Mouse (Mus musculus): Measurements from ENCODE around the gene Sarnp.

Sarnp gene

DNA sequence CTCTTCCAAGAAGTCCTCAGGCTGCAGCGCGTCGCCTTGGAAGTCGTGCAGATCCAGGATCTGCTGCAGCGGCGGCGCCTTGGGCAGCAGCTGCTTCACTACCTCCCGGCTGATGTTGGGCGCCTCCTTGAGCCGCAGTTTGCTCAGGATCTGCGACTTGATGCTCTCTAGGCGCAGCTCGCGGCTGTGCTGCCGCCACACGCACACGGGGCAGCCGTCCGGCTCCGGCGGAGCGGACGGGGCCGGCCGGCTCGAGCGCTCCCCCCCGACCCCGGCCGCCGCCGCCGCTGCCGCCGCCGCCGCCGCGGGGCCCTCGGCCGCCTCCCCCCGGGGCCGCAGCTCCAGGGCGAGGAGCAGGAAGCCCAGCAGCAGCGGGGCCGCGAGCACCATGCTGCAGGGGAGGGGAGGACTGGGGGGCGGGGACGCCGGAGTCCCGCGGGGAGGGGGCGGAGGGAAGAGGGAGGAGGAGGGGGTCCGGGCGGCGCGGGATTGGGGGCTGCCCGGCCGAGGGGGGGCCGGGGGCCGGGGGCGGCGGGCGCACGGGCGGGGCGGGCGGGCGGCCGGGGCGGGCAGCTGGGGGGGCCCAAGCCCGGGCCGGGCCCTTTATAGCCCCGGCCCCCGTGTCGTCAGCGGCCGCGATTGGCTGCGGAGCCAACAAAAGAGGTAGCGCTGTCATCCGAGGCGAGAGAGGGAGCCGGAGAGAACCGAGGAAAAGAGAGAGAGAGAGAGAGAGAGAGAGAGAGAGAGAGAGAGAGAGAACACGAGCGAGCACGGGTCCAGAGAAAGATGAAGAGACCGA lies 74.4 kb downstream of the Sarnp start, which contains the start of gene Gdf11:
TSS of gene Gdf11 (minus strand) at position 423 of the 799 bp plus-strand sequence.
- DNase-seq (ENCODE audit: low spot score), result peak; percentile 91

DNA sequence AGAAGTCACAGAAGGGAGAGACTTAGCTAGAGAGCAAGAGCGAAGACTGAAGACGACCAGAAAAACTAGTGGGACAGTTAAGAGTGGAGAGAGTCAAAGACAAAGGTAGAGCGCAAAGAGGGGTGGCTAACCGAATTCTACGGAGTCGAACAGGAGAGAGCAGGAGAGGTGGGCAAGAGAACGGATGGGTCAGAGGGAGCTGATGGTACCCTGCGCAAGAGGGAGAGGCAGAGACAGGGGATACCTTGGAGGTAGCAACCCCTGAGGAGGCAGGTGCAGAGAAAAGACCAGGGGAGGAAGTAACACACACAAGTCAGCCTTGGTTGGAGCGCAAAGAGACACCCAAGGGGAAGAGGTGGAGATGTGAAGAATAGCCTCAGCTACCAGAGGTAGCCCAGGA lies 75.1 kb downstream of the Sarnp start:
- DNase-seq (ENCODE audit: low spot score), result no peak

- peak; percentile 99 for DNase-seq (ENCODE audit: low spot score)
These were observed 78.3 kb downstream of the Sarnp start for GRCm38 (mm10) chr10:128895437-128895836.

DNA sequence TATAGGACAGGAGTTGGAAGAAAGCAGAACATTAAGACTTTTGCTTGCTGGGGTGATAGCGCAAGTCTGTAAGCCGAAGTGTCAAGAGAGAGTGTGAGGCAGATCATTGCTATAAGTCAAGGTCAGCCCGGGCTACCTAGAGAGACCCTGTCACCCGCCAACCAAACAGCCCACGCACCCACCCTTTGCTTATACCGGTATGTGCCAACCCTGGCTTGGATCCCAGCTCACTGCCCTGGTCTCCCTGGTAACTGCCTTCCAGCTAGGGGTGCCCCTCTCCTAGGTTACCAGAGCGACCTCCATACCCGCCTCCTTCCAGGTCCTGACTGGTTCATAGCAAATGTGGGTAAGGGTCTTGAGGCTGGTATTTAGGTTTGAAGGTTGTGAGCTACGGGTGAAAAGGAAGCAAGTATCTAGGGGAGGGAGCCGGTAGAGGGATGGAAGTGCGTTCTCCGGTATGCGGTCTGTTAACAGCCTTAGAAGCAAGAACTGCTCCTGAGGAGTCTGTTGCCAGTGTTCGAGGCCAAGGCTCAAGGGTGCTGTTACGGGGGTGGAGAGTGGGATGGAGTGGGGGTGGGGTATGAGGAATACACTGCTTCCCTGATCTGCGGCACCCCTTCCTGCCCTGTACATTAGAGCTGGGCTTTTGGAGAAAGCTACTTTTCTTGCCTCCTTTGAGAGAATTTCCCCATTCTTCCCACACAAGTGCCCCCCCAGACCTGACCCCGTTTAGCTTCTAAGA lies 79.0 kb downstream of the Sarnp start:
- DNase-seq (ENCODE audit: low spot score), result no peak

DNA sequence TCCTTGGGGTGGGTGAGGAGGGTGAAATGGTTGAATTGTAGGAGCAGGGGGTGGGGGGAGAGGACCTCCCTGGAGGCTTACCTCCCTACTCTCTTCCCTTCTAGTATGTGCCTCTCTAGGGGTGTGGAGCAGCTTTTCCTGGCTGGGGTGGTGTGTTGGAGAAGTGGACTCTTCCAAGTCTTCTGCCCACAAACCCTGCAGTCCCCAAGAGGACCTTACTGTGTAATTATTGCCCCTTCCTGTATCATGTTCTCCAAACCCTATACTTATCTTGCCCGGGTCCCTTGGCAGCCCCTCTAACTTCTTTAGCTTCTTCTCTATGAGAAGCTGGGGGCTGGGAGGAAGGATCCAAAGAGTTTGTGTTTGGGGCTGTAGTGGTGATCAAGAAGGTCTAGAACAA lies 79.7 kb downstream of the Sarnp start:
- no peak for DNase-seq (ENCODE audit: low spot score)

GRCm38 (mm10) chr10:128897501-128897900 lies 80.4 kb downstream of the Sarnp start:
- DNase-seq (ENCODE audit: low spot score), result no peak

GRCm38 (mm10) chr10:128899759-128900490 lies 82.8 kb downstream of the Sarnp start:
- no peak for DNase-seq (ENCODE audit: low spot score)

GRCm38 (mm10) chr10:128900698-128901097 lies 83.6 kb downstream of the Sarnp start, which contains the start of gene Cd63:
TSS of gene Cd63 (plus strand) at chr10:128900989.
- no peak for DNase-seq (ENCODE audit: low spot score)

DNA sequence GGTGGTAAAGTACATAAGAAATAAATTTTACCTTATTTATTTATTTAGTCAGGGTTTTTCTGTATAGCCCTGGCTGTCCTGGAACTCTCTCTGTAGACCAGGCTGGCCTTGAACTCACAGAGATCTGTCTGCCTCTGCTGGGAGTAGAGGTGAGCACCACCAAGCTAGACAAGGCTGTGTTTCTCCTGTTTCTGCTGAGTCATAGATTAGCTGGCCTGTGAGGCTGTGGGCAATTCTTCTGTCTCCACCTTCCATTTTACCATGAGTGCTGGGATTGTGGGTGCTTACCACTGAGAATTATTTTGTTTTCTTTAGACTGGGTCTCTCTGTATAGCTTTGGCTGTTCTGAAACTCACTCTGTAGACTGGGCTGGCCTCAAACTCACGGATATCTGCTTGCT lies 84.3 kb downstream of the Sarnp start:
- no peak for DNase-seq (ENCODE audit: low spot score)

DNA sequence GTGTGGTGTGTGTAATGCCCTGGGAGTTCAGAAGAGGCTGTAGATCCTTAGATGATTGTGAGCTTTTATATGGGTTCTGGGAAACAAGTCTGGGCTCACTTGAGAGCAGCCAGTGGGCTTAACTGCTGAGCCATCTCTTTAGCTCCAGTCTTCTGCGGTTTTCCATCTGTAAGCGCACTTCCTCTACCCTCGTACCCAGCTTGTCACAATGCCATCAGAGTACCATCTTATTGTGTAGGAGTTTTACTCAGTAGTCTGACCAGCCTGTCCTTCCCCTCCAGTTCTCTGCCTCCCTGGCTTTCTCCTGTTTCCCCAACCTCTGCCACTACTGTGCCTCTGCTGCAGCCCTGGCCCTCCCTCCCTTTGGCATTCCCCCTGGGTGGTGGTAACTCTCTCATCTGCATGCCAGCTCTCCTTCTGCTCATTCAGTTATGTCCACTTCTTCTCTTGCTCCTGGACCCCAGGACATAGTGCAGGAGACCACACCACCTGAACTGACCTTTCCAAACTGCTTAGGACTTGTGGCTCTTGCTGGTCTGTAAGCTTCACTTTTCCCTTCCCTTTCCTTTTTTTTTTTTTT lies 85.4 kb downstream of the Sarnp start:
- no peak for DNase-seq (ENCODE audit: low spot score)

- no peak for DNase-seq (ENCODE audit: low spot score)
These were observed 87.7 kb downstream of the Sarnp start for GRCm38 (mm10) chr10:128904812-128905211.

- peak; percentile 54 for DNase-seq (ENCODE audit: low spot score)
These were observed 91.8 kb downstream of the Sarnp start for GRCm38 (mm10) chr10:128908778-128909448.

DNA sequence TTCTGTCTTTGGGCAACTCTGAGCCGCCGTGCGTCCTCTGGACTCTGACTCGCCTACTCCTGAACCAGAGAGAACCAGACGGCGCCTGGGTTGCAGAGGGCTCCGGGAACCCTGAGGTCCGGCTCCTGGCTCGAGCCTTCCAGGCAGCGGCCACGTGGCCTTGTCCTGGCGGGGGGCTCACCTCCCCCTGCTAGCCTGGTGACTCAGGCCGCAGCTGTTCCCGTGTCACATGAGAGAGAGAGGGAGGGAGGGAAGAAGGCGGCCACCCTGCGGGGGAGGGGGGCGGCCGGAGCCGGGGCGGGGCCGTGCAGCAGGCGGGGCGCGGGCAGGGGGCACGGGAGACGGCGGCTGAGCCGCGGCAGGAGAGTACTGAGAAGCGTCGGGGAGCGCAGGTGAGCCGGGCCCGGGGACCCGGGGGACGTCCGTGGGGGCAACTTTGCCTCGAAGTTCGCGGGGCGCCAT lies 92.5 kb downstream of the Sarnp start:
- peak; percentile 90 for DNase-seq (ENCODE audit: low spot score)

DNA sequence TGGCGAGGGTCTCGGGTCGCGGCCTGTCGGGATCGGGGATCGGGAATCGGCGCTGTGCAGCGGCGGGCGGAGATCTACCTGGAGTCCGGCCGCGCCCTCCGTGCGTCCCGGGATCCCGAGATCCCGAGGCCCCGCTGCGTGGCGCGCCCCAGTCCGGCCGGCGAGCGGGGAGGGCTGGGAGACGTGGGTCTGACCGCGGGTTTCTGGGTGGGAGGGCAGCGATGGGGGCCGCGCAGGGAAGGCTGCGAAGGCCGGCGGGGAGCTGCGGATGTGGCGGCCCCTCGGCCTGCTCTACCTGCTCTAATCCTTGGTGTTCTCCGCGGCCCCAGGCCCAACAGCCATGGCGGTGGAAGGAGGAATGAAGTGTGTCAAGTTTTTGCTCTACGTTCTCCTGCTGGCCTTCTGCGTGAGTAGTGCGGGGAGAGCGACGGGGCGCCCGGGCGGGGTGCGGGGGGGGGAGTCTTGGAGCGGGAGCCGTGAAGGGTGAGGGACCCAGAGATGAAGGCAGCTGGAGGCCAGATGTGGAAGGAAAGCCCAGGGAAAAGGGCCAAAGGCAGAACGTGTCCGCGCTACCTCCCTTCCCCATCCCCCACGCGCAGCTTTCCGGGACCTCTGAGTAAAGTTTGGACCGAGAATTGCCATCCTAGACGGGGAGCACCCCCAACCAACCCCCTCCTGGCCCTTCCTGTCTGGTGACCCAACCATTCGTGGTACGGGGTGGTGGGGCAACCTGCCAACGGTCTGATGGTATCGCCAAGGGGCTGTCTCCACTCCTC lies 93.1 kb downstream of the Sarnp start:
- peak; percentile 62 for DNase-seq (ENCODE audit: low spot score)

DNA sequence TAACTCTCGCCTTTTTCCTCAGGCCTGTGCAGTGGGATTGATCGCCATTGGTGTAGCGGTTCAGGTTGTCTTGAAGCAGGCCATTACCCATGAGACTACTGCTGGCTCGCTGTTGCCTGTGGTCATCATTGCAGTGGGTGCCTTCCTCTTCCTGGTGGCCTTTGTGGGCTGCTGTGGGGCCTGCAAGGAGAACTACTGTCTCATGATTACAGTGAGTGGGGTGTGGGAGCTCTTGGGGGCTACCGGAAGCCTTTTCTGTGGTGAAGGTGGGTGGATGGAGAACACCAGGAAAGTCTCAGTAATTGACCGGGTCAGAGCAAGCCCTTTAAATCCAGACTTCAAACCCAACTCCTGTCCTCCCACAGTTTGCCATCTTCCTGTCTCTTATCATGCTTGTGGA lies 94.3 kb downstream of the Sarnp start:
- no peak for DNase-seq (ENCODE audit: low spot score)

GRCm38 (mm10) chr10:128912268-128912667 lies 95.1 kb downstream of the Sarnp start:
- DNase-seq (ENCODE audit: low spot score), result no peak

DNA sequence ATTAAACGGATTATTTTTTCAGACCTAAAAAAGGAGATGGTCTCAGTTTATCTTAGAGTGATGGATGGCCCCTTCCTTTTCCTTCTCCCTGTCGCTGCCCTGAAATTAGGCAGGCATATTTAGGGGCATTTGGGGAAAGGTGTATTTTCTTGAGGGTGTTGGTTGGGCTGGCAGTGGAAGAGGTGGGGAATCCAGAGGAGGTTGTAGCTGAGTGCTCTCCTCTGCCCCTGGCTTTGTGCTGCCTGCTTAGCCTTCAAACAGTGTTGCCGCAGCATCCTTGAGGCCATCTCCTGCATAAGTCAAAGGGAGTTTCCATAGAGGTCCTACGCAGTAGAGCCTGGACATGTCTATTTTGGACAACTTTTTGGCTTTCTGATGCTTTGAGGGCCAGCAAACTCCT lies 95.7 kb downstream of the Sarnp start:
- no peak for DNase-seq (ENCODE audit: low spot score)

DNA sequence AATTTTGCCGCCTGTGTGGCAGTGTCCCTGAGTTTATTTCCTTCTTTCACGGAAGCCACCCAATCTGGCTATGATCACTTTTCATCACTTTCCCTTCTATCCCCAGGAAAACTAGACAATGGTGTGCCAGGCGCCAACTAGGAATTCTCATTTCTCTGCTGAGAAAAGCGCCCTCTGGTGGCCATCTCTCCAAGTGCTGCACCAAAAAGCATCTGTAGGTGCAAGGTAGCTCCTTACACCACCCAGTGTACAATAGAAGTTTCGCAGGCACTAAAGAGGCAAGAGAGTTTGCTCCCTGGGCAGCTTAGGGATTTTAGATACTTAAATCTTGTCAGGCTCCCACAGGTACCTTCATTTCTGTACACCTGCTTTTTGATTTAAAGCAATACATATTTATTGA lies 96.1 kb downstream of the Sarnp start:
- peak; percentile 96 for DNase-seq (ENCODE audit: low spot score)

DNA sequence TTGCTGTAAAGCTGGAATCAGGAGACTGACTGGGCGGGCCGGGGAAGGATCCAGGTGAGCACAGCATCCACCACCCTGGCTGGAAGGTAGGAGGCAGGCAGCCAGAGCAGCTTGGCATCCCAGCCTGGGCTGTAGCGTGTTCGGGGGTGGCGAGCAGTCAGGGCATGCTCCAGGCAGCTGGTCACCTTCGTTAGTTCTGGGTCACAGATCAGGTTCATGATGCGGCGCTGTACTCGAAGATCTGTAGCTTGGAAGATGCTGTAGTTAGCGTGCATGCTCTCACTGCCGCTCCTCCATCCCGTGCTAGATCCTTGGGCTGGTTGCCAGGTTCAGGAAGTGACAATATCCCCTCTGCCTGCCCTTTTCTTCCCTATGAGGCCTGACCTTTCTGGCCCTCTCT lies 96.6 kb downstream of the Sarnp start:
- no peak for DNase-seq (ENCODE audit: low spot score)

DNA sequence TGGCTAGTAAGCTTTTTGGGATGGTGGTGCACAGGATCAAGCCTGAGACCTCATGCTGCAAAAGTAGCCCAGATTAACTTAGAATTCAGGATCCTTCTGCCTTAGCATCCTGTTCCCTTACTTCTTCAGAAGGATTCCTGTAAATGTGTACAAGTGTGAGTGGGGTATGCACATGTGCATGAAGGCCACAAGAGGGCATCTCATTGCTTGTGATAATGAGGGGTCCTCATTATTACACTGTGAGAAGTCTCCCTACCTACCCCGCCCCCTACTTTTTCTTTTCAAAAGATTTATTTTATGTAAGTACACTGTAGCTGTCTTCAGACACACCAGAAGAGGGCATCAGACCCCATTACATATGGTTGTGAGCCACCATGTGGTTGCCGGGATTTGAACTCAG lies 98.4 kb downstream of the Sarnp start:
- DNase-seq (ENCODE audit: low spot score), result no peak

DNA sequence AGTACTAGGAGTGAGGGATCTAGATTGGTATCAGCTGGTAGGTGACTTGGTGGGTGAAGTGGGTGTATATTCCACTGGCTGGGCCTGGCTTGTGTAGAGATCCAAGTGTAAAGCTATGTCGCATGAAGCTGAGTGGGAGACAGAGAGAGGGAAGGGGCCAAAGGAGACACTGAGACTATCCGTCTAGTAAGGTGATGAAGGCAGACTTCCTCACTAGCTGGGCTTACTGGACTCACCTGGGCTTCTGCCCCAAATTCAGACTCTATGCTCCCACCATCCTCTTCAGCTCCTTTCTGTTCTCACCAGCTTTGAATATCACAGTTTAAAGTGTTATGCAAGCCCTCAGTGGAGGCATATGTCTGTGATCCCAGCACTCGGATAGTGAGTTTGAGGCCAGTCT lies 99.5 kb downstream of the Sarnp start:
- no peak for DNase-seq (ENCODE audit: low spot score)

All from embryo, embryonic 10.5 days (tissue).